In genomic region chr4:132728233-132728632, GRCm38 (mm10) we compare ENCODE assay signal across 26 mouse cellular contexts.
"Had no signal": no experiment of that assay in that cellular context is flagged by ENCODE, and none has a peak within 500 bp of the region (broad histone marks: within the 10 kb centered on the region; RNA-seq: fewer than 3 reads in every experiment).

No protein-coding gene starts in this region.

- ATAC-seq: hindbrain, postnatal 0 days; intestine, embryonic 16.5 days; liver, embryonic 12.5 days had no signal

- H3K9me3 ChIP-seq: heart, embryonic 13.5 days; heart, embryonic 15.5 days; hindbrain, embryonic 15.5 days; kidney, embryonic 15.5 days; limb, embryonic 12.5 days; limb, embryonic 15.5 days; liver, embryonic 12.5 days had no signal

- H3K9ac ChIP-seq: heart, embryonic 13.5 days; heart, embryonic 15.5 days; hindbrain, embryonic 15.5 days; kidney, embryonic 15.5 days; limb, embryonic 12.5 days; limb, embryonic 15.5 days; liver, embryonic 12.5 days; liver, embryonic 14.5 days had no signal

- H3K27ac ChIP-seq: gastrocnemius, adult 2 months; heart, embryonic 13.5 days; heart, embryonic 15.5 days; hindbrain, embryonic 15.5 days; hindbrain, postnatal 0 days; kidney, embryonic 15.5 days; kidney, postnatal 0 days; limb, embryonic 12.5 days; limb, embryonic 15.5 days; liver, embryonic 12.5 days; liver, embryonic 14.5 days had no signal

- H3K4me3 ChIP-seq: gastrocnemius, adult 2 months; heart, embryonic 13.5 days; heart, embryonic 15.5 days; hindbrain, embryonic 15.5 days; kidney, embryonic 15.5 days; limb, embryonic 12.5 days; limb, embryonic 15.5 days; liver, embryonic 12.5 days had no signal

- H3K27me3 ChIP-seq: heart, embryonic 13.5 days; heart, embryonic 15.5 days; hindbrain, embryonic 15.5 days; kidney, embryonic 15.5 days; limb, embryonic 12.5 days; limb, embryonic 15.5 days; liver, embryonic 12.5 days had no signal

- H3K4me2 ChIP-seq: heart, embryonic 11.5 days; heart, embryonic 13.5 days; heart, embryonic 15.5 days; hindbrain, embryonic 15.5 days; kidney, embryonic 15.5 days; limb, embryonic 12.5 days; limb, embryonic 15.5 days; liver, embryonic 12.5 days had no signal

- DNase-seq: gastrocnemius, adult 2 months; gastrocnemius, postnatal 10 days; gastrocnemius, postnatal 25 days; heart, adult 18-20 months; heart, postnatal 14 days; heart, postnatal 36 days; kidney, adult 11 months; kidney, adult 2 months; kidney, adult 9 months; kidney, postnatal 14 days; kidney, postnatal 36 days; layer of hippocampus, adult 9-11 months; layer of hippocampus, postnatal 36 days; left cerebral cortex, postnatal 4 days had no signal
